Mouse (Mus musculus) spleen, adult 2 months (tissue): ENCODE data around the gene Gm20503.

ENCODE experiments used
- CTCF ChIP-seq: fragments of 200-500 bp; IDR thresholded peaks from 2 replicates; pipeline ENCODE4 v1.5.1; 2011; ENCODE audit warnings: mild to moderate bottlenecking, inconsistent platforms; ENCODE audit not compliant: insufficient read depth, insufficient read length, insufficient replicate concordance; ENCODE audit errors: extremely low read depth
- POLR2A ChIP-seq: fragments of 200-500 bp; IDR thresholded peaks from 2 replicates; pipeline ENCODE4 v1.6.1; 2011; ENCODE audit warnings: low read depth, low read length, inconsistent platforms

- no peak for TF ChIP-seq CTCF
- peak; percentile 67 for TF ChIP-seq POLR2A
Measured at GRCm38 (mm10) chr4:59002948-59003805, at the start of gene Gm20503.
